Mouse (Mus musculus) thymus, postnatal 36 days (tissue): ENCODE measurements around the gene Dusp1.

ENCODE experiments used
- DNase-seq, 2 experiments: peaks; one replicate each; pipeline ENCODE4 v3.0.0; 2022; ENCODE audit warnings: mixed read lengths in 2 of 2

Dusp1 gene

GRCm38 (mm10) chr17:26522711-26523110 lies 39.2 kb downstream of the Dusp1 start:
- DNase-seq: no peak

GRCm38 (mm10) chr17:26518306-26518705 lies 43.6 kb downstream of the Dusp1 start:
- no peak for DNase-seq

- no peak for DNase-seq
Measured at GRCm38 (mm10) chr17:26515675-26516074, 46.3 kb downstream of the Dusp1 start.

- DNase-seq: no peak
Measured at GRCm38 (mm10) chr17:26514581-26515030, 47.3 kb downstream of the Dusp1 start.

GRCm38 (mm10) chr17:26513459-26514290 lies 48.3 kb downstream of the Dusp1 start:
- DNase-seq: no peak

GRCm38 (mm10) chr17:26512961-26513360 lies 49.0 kb downstream of the Dusp1 start:
- no peak for DNase-seq

- no peak for DNase-seq
Measured at GRCm38 (mm10) chr17:26511816-26512774, 49.8 kb downstream of the Dusp1 start.

- DNase-seq: no peak
Measured at GRCm38 (mm10) chr17:26511256-26511655, 50.7 kb downstream of the Dusp1 start.

- DNase-seq: no peak
Measured at GRCm38 (mm10) chr17:26510146-26511045, 51.5 kb downstream of the Dusp1 start.

GRCm38 (mm10) chr17:26508961-26509771 lies 52.8 kb downstream of the Dusp1 start:
- DNase-seq: peak; percentile 73 to 74

- DNase-seq: peak; percentile 92 to 95
Measured at GRCm38 (mm10) chr17:26508345-26508960, 53.5 kb downstream of the Dusp1 start.

- DNase-seq: peak in 1 of 2 experiments; percentile 82
Measured at GRCm38 (mm10) chr17:26507966-26508344, 54.0 kb downstream of the Dusp1 start.

GRCm38 (mm10) chr17:26506997-26507871 lies 54.7 kb downstream of the Dusp1 start:
- peak; percentile 73 to 81 for DNase-seq

GRCm38 (mm10) chr17:26506031-26506641 lies 55.8 kb downstream of the Dusp1 start:
- no peak for DNase-seq

- DNase-seq: no peak
Measured at GRCm38 (mm10) chr17:26505181-26505581, 56.7 kb downstream of the Dusp1 start.

- no peak for DNase-seq
Measured at GRCm38 (mm10) chr17:26503981-26504671, 57.8 kb downstream of the Dusp1 start.

GRCm38 (mm10) chr17:26502808-26503671 lies 58.9 kb downstream of the Dusp1 start:
- peak; percentile 64 to 69 for DNase-seq

GRCm38 (mm10) chr17:26501826-26502225 lies 60.1 kb downstream of the Dusp1 start:
- no peak for DNase-seq
